Mouse (Mus musculus) kidney, postnatal 10 days (tissue): Measurements from ENCODE around the gene Irak3.
"Not testable (repeated sequence)": the region's sequence is repeated elsewhere in the genome, so short reads cannot be mapped to it uniquely, and the experiment has no call there.

Experiments used
- DNase-seq: peaks from one replicate; pipeline ENCODE4 v3.0.0; 2021; ENCODE audit warnings: mixed read lengths

Irak3 gene

GRCm38 (mm10) chr10:120201961-120202402 is at the start of gene Irak3:
TSS of gene Irak3 (minus strand) at chr10:120202130.
- peak; percentile 93 for DNase-seq

- DNase-seq: peak; percentile 51
These were observed 49.2 kb upstream of the Irak3 start for GRCm38 (mm10) chr10:120250911-120251683.

GRCm38 (mm10) chr10:120246994-120247750 is 45.2 kb upstream of the Irak3 start:
- DNase-seq: peak; percentile 74

GRCm38 (mm10) chr10:120245681-120246080 is 43.8 kb upstream of the Irak3 start:
- DNase-seq: no peak

GRCm38 (mm10) chr10:120242421-120242820 is 40.5 kb upstream of the Irak3 start:
- DNase-seq: no peak

- DNase-seq: no peak
These were observed 37.5 kb upstream of the Irak3 start for GRCm38 (mm10) chr10:120239476-120239875.

- no peak for DNase-seq
These were observed 36.3 kb upstream of the Irak3 start for GRCm38 (mm10) chr10:120238241-120238640.

- DNase-seq: no peak
These were observed 34.9 kb upstream of the Irak3 start for GRCm38 (mm10) chr10:120236855-120237254.

GRCm38 (mm10) chr10:120233655-120234367 is 31.9 kb upstream of the Irak3 start:
- peak; percentile 81 for DNase-seq

GRCm38 (mm10) chr10:120231718-120232117 is 29.8 kb upstream of the Irak3 start:
- peak; percentile 82 for DNase-seq

GRCm38 (mm10) chr10:120226871-120227661 is 25.1 kb upstream of the Irak3 start, which contains the start of gene Llph:
TSS of gene Llph (plus strand) at chr10:120227070.
- peak; percentile 93 for DNase-seq

- no peak for DNase-seq
These were observed 18.8 kb upstream of the Irak3 start for GRCm38 (mm10) chr10:120220776-120221175.

GRCm38 (mm10) chr10:120219578-120220359 is 17.8 kb upstream of the Irak3 start:
- DNase-seq: no peak

- no peak for DNase-seq
These were observed 17.1 kb upstream of the Irak3 start for GRCm38 (mm10) chr10:120218996-120219395.

- not testable (repeated sequence) for DNase-seq
These were observed 15.2 kb upstream of the Irak3 start for GRCm38 (mm10) chr10:120217099-120217498.

GRCm38 (mm10) chr10:120210096-120210495 is 8.2 kb upstream of the Irak3 start:
- DNase-seq: no peak

GRCm38 (mm10) chr10:120209539-120209925 is 7.6 kb upstream of the Irak3 start:
- DNase-seq: no peak

GRCm38 (mm10) chr10:120208575-120209538 is 6.9 kb upstream of the Irak3 start:
- DNase-seq: peak; percentile 94

- no peak for DNase-seq
These were observed 6.1 kb upstream of the Irak3 start for GRCm38 (mm10) chr10:120208015-120208414.

GRCm38 (mm10) chr10:120204591-120205210 is 2.8 kb upstream of the Irak3 start:
- DNase-seq: no peak
